Mouse (Mus musculus): ENCODE results near the gene Gm20821. TPM values are rescaled to one million over a fixed set of nuclear protein-coding genes. Genes with fewer than 3 reads are reported as not detected.
"Not testable (repeated sequence)": the region's sequence is repeated elsewhere in the genome, so short reads cannot be mapped to it uniquely, and the experiment has no call there.

The Gm20821 gene
- not detected in 2 replicates for polyA plus RNA-seq (2014; fragmentation: Nextera tagmentation; extraction: Ambion mirVana)

- H3K4me1 ChIP-seq (replicated peaks; ENCODE audit: control insufficient read depth, insufficient read depth, low read length); ATAC-seq (ENCODE audit: low FRiP score); H3K9ac ChIP-seq; H3K27ac ChIP-seq; DNase-seq (ENCODE audit: low spot score); H3K27me3 ChIP-seq (ENCODE audit: control insufficient read depth, insufficient read depth, low read length); H3K36me3 ChIP-seq (replicated peaks; ENCODE audit: control insufficient read depth, insufficient read depth); H3K4me2 ChIP-seq (replicated peaks); H3K9me3 ChIP-seq (ENCODE audit: control insufficient read depth, low read length); H3K4me3 ChIP-seq (replicated peaks; ENCODE audit: low read length): not testable (repeated sequence)
- WGBS, result 58% methylated on average over 2 of the region's 2 CpGs
Measured at GRCm38 (mm10) chrY:9781504-9781903, at the start of gene Gm20821. TSS of gene Gm20821 (plus strand) at chrY:9781804.

Data from hindbrain, embryonic 14.5 days (tissue).